Mouse (Mus musculus) cortical plate, adult 2 months (tissue): ENCODE data around the gene Epas1.

Source experiments
- CTCF ChIP-seq: fragments of 200-500 bp; IDR thresholded peaks from 2 replicates; pipeline ENCODE4 v1.5.1; 2011; ENCODE audit warnings: mild to moderate bottlenecking, control low read depth, low read length; ENCODE audit not compliant: insufficient read depth; ENCODE audit errors: extremely low read depth
- POLR2A ChIP-seq: fragments of 200-500 bp; IDR thresholded peaks from 2 replicates; pipeline ENCODE4 v1.6.1; 2011; ENCODE audit warnings: mild to moderate bottlenecking, low read length, control low read depth; ENCODE audit not compliant: insufficient read depth; ENCODE audit errors: extremely low read depth

GRCm38 (mm10) chr17:86872643-86873042, 119.1 kb downstream of the Epas1 start:
- TF ChIP-seq CTCF: no peak
- TF ChIP-seq POLR2A: no peak
